Mouse (Mus musculus): Measurements from ENCODE around the gene Trmt10b. TPM values are rescaled to one million over a fixed set of nuclear protein-coding genes. Genes with fewer than 3 reads are reported as not detected.

Gene Trmt10b
- polyA plus RNA-seq, 1 experiment from 2014 or later: 21.4 TPM

DNA sequence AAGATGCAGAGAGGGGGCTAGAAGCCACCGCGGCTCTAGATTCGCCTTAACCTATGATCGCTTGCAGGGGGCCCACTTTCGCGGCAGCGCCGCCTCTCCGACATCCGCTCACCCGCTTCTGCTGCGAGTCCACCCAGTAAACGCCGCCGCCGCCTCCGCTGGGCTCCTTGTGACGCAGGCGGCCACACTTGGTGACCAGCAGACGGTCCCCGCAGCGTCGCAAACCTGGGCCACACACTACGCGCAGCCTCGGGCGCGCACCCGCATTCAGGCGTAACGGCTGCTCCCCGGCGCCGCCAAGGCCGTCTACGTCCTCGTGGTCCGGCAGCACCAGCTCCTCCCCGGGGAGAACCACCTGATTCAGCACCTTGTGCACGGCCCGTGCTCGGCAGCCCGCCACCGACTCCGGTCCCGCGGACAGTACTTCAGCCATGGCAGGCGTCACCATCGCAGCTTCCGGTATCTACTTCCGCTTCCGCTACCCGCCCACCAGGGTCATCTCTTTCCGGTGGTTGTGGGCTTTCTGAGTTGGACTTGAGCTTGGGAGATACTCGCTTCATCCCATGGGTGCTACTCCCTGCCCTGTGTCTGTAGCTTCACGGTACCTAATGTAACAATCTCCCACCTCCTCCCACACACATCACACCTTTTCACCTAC lies 23.4 kb downstream of the Trmt10b start:
- H3K36me3 ChIP-seq (ENCODE audit: control insufficient read depth, insufficient read depth, low read length): no peaks in the 10 kb centered on the region
- H3K27ac ChIP-seq (ENCODE audit: low read depth, low read length): peak overlapping the region; percentile 81
- H3K4me3 ChIP-seq (ENCODE audit: low read depth, low read length): peak overlapping the region; percentile 97
- peak overlapping the region; percentile 81 for H3K4me2 ChIP-seq (ENCODE audit: low read depth)
- WGBS: under 1% methylated on average over 56 of the region's 56 CpGs
- peak overlapping the region; percentile 90 for H3K9ac ChIP-seq (ENCODE audit: low read length)
- no peaks in the 10 kb centered on the region for H3K27me3 ChIP-seq (ENCODE audit: control insufficient read depth, insufficient read depth, low read length)
- ATAC-seq (ENCODE audit: insufficient read depth, low FRiP score, low TSS enrichment) (peak; percentile 74), DNase-seq (ENCODE audit: low spot score) (peak; percentile 85)
- H3K9me3 ChIP-seq (ENCODE audit: control insufficient read depth, low read length): no peaks in the 10 kb centered on the region
- H3K4me1 ChIP-seq (ENCODE audit: control insufficient read depth, insufficient read depth, low read length): no peaks in the 10 kb centered on the region

DNA sequence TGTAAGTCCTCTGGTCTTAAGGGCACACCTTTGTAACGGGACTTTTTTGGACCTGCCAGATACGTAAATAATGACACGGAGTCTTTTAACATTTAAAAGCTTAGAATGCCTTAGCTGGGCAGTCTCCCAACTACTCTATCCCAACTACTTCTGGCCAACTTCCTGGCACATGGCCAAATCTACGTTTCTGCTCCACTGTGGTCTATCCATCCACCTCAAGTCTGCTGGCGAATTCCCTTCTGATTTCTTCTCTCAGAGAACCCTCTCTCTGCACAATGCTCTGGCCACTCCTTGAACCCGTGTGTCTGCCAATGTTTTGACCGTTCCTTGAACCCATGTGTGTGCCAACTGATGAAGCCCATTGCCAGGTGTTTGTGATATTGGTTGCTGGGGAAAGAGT lies 34.2 kb downstream of the Trmt10b start:
- Histone ChIP-seq H3K4me1 (ENCODE audit: control insufficient read depth, insufficient read depth, low read length) (no peaks in the 10 kb centered on the region), H3K4me3 (ENCODE audit: low read depth, low read length) (no peak overlapping the region), H3K27me3 (ENCODE audit: control insufficient read depth, insufficient read depth, low read length) (no peaks in the 10 kb centered on the region), H3K36me3 (ENCODE audit: control insufficient read depth, insufficient read depth, low read length) (no peaks in the 10 kb centered on the region), H3K27ac (ENCODE audit: low read depth, low read length) (no peak overlapping the region), H3K9ac (ENCODE audit: low read length) (no peak overlapping the region), H3K4me2 (ENCODE audit: low read depth) (no peak overlapping the region), H3K9me3 (ENCODE audit: control insufficient read depth, low read length) (no peaks in the 10 kb centered on the region)
- 84% methylated on average over 7 of the region's 7 CpGs for WGBS
- DNase-seq (ENCODE audit: low spot score) (no peak), ATAC-seq (ENCODE audit: insufficient read depth, low FRiP score, low TSS enrichment) (no peak)

DNA sequence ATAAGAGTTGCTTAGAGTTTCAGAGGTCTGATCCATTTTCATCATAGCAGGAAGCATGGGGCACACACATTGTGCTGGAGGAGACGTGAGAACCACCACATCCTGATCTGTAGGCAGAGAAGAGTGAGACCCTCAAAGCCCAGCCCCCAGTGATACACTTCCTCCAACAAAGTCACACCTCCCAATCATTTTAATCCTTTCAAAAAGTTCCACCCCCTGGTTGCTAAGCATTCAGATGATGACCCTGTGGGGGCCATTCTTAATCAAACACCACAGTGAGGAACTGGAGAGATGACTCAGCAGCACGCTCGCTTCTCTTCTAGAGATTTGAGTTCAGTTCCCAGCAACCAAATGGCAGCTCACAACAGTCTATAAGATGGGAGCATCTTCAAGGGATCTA lies 35.5 kb downstream of the Trmt10b start:
- H3K9me3 ChIP-seq (ENCODE audit: control insufficient read depth, low read length): no peaks in the 10 kb centered on the region
- H3K4me2 ChIP-seq (ENCODE audit: low read depth): no peak overlapping the region
- H3K9ac ChIP-seq (ENCODE audit: low read length): no peak overlapping the region
- no peak overlapping the region for H3K4me3 ChIP-seq (ENCODE audit: low read depth, low read length)
- DNase-seq (ENCODE audit: low spot score) (no peak), ATAC-seq (ENCODE audit: insufficient read depth, low FRiP score, low TSS enrichment) (no peak)
- H3K27me3 ChIP-seq (ENCODE audit: control insufficient read depth, insufficient read depth, low read length): no peaks in the 10 kb centered on the region
- 78% methylated on average over 3 of the region's 3 CpGs for WGBS
- H3K4me1 ChIP-seq (ENCODE audit: control insufficient read depth, insufficient read depth, low read length): no peaks in the 10 kb centered on the region
- no peaks in the 10 kb centered on the region for H3K36me3 ChIP-seq (ENCODE audit: control insufficient read depth, insufficient read depth, low read length)
- H3K27ac ChIP-seq (ENCODE audit: low read depth, low read length): no peak overlapping the region

DNA sequence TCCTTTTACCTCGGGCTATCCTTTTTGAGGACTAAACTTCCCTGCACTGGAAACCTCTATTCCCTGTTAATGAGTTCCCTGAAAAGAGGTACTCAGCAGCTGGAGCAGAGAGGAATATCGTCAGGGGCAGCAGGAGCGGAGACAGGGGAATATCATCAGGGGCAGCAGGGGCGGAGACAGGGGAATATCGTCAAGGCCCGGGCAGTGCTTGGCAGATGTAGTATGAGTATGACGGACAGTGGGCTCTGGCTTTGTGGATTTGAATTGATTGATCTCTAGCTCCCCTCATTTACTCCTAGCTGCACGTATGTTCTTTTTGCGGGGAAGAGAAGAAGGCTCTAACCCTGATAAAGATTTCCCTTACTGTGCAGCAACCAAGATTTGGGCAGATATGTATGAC lies 44.3 kb downstream of the Trmt10b start:
- Histone ChIP-seq H3K4me2 (ENCODE audit: low read depth) (peak overlapping the region; percentile 90), H3K4me1 (ENCODE audit: control insufficient read depth, insufficient read depth, low read length) (peaks cover 14% of the 10 kb centered on the region; the same call in 1 of the 2 replicates), H3K36me3 (ENCODE audit: control insufficient read depth, insufficient read depth, low read length) (no peaks in the 10 kb centered on the region), H3K27me3 (ENCODE audit: control insufficient read depth, insufficient read depth, low read length) (no peaks in the 10 kb centered on the region), H3K27ac (ENCODE audit: low read depth, low read length) (peak overlapping the region; percentile 88; the same call in 1 of the 2 replicates), H3K9ac (ENCODE audit: low read length) (peak overlapping the region; percentile 92), H3K9me3 (ENCODE audit: control insufficient read depth, low read length) (no peaks in the 10 kb centered on the region), H3K4me3 (ENCODE audit: low read depth, low read length) (no peak overlapping the region)
- WGBS: 62% methylated on average over 9 of the region's 9 CpGs
- ATAC-seq (ENCODE audit: insufficient read depth, low FRiP score, low TSS enrichment) (no peak), DNase-seq (ENCODE audit: low spot score) (no peak)

DNA sequence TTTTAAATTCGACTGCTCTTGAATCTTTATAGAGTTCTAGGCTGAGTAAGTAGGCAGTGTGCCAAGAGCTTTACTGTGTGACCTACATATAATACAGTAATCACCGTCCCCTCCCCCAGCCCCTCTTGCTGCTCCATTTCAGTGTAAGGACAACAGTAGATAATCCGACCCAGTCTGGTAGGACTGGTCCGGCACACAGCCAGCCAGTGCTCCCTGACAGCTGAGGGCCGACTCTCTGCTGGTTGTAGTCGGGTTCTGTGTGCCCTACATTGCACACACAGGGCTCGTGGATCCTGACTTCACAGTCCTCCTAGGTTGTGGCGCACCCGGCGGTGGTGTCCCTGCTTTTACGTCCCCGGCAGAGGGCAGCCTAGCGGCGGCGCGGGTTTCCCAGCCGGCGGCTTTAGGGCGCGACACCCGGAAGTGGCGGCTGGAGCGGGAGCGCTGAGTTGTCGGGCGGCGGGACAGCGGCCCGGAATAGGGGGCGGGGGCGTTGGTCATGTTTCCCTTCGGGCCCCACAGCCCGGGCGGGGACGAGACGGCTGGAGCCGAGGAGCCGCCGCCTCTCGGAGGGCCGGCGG lies 44.8 kb downstream of the Trmt10b start, which contains the start of gene Dcaf10:
Gene Dcaf10 (plus strand): TSS at position 433 of the 581 bp plus-strand sequence.
- peak within 1 kb of the TSS; percentile 92 for H3K9ac ChIP-seq (ENCODE audit: low read length)
- peaks cover 14% of the 10 kb centered on the region; the same call in 1 of the 2 replicates for H3K4me1 ChIP-seq (ENCODE audit: control insufficient read depth, insufficient read depth, low read length)
- H3K4me2 ChIP-seq (ENCODE audit: low read depth): peak within 1 kb of the TSS; percentile 90
- H3K27ac ChIP-seq (ENCODE audit: low read depth, low read length): peak within 1 kb of the TSS; percentile 88
- H3K27me3 ChIP-seq (ENCODE audit: control insufficient read depth, insufficient read depth, low read length): no peaks in the 10 kb centered on the region
- under 1% methylated on average over 42 of the region's 42 CpGs for WGBS
- peak within 1 kb of the TSS; percentile 96 for H3K4me3 ChIP-seq (ENCODE audit: low read depth, low read length)
- ATAC-seq (ENCODE audit: insufficient read depth, low FRiP score, low TSS enrichment): peak; percentile 92
- H3K36me3 ChIP-seq (ENCODE audit: control insufficient read depth, insufficient read depth, low read length): no peaks in the 10 kb centered on the region
- peak; percentile 94 for DNase-seq (ENCODE audit: low spot score)
- H3K9me3 ChIP-seq (ENCODE audit: control insufficient read depth, low read length): no peaks in the 10 kb centered on the region

DNA sequence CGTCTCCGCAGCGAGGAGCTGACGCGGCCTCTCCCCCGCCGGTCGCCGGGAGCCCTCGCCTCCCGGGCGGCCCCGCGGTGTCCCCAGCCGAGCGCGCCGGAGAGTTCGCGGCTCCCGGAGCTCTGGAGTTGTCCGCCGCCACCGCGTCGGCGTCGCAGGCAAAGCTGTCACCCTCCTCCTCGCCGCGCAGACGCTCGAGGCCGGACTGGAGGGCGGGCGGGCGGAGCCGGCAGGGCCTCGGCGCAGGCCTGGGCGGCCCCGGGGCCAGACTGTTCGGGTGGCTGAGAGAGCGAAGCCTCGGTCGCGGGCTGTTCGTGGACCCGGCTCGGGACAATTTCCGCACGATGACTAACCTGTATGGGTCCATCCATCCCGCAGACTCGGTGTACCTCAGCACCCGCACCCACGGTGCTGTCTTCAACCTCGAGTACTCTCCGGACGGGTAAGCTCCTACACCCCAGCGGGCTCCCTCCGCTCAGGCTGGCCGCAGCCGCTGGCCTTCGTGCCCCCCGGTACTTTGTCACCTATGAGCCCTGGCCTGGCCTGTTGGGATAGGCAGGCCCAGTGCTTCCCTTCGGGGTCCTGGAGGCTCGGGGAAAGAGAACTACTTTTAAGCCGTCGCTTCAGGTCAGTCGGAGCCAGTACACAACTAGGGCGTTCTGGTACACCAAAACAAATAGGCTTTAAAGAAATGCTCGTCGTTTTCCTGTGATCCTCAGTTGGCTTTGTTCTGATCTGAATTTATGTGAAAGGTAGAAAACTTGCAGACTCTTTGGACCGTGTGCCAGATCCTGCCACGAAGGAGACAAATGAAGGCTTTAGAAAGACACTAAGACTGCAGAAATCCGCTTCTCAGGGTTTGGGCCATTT lies 45.6 kb downstream of the Trmt10b start, which contains the start of gene Exosc3:
Gene Exosc3 (minus strand): TSS at position 447 of the 870 bp plus-strand sequence.
- H3K9ac ChIP-seq (ENCODE audit: low read length): peak within 1 kb of the TSS; percentile 92
- peak within 1 kb of the TSS; percentile 88 for H3K27ac ChIP-seq (ENCODE audit: low read depth, low read length)
- ATAC-seq (ENCODE audit: insufficient read depth, low FRiP score, low TSS enrichment) (peak; percentile 82), DNase-seq (ENCODE audit: low spot score) (peak; percentile 70)
- H3K9me3 ChIP-seq (ENCODE audit: control insufficient read depth, low read length): no peaks in the 10 kb centered on the region
- peaks cover 14% of the 10 kb centered on the region; the same call in 1 of the 2 replicates for H3K4me1 ChIP-seq (ENCODE audit: control insufficient read depth, insufficient read depth, low read length)
- peak within 1 kb of the TSS; percentile 90 for H3K4me2 ChIP-seq (ENCODE audit: low read depth)
- 0 out of 2 replicates have a peak, but pooled peaks cover 3% of the 10 kb centered on the region for H3K36me3 ChIP-seq (ENCODE audit: control insufficient read depth, insufficient read depth, low read length)
- under 1% methylated on average over 65 of the region's 76 CpGs for WGBS
- H3K27me3 ChIP-seq (ENCODE audit: control insufficient read depth, insufficient read depth, low read length): no peaks in the 10 kb centered on the region
- H3K4me3 ChIP-seq (ENCODE audit: low read depth, low read length): peak within 1 kb of the TSS; percentile 96

DNA sequence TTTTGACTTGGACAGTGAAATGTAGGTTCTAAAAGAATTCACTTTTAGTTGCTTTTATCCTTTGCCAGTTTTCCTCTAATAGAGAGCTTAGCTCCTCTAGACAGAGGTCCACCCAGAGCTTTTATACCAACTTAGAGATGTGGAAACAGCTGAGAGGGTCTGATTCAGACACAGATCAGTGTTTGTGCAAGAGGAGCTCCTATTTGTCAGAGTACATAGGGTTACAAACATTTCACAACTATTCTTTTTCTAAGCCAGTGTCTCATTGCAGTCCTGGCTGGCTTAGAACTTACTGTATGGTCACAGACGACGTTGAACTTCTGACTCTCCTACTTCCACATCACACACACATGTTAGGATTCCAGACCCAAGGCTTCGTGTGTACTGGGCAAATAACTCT lies 59.7 kb downstream of the Trmt10b start:
- no peak overlapping the region for H3K4me2 ChIP-seq (ENCODE audit: low read depth)
- peaks cover 2% of the 10 kb centered on the region; the same call in 1 of the 2 replicates for H3K36me3 ChIP-seq (ENCODE audit: control insufficient read depth, insufficient read depth, low read length)
- no peaks in the 10 kb centered on the region for H3K27me3 ChIP-seq (ENCODE audit: control insufficient read depth, insufficient read depth, low read length)
- H3K4me1 ChIP-seq (ENCODE audit: control insufficient read depth, insufficient read depth, low read length): no peaks in the 10 kb centered on the region
- 93% methylated on average over 3 of the region's 3 CpGs for WGBS
- no peak overlapping the region for H3K9ac ChIP-seq (ENCODE audit: low read length)
- H3K27ac ChIP-seq (ENCODE audit: low read depth, low read length): no peak overlapping the region
- DNase-seq (ENCODE audit: low spot score): no peak
- ATAC-seq (ENCODE audit: insufficient read depth, low FRiP score, low TSS enrichment): no peak
- no peak overlapping the region for H3K4me3 ChIP-seq (ENCODE audit: low read depth, low read length)
- H3K9me3 ChIP-seq (ENCODE audit: control insufficient read depth, low read length): no peaks in the 10 kb centered on the region
